Mouse (Mus musculus): Measurements from ENCODE around the gene Ttll3. TPM values are rescaled to one million over a fixed set of nuclear protein-coding genes. Genes with fewer than 3 reads are reported as not detected.

Gene Ttll3
- polyA plus RNA-seq, 1 experiment = 14.9 TPM

DNA sequence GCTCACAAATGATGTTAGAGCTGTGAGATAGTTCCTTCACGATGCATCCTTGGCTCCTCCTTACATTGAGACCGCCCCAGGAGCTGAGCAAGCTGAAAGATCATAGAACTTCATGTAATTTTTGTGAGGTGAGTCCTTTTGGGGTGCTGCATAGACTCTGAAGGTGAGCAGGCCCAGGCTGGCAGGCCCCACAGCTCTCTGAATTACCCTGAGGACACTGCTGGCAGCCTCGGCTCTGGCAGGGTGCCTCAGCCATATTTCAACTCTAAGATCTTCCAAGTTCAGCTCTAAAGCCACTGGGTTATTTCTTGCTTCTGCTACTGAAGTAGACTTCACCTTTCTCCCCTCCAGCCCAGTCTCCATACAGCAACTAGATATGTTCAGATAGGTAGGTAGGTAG lies 51.6 kb downstream of the Ttll3 start:
- WGBS = 88% methylated on average over 3 of the region's 3 CpGs
- Histone ChIP-seq H3K27ac (ENCODE audit: insufficient read depth, low read depth, low read length) (no peak overlapping the region), H3K4me1 (ENCODE audit: control insufficient read depth, insufficient read depth, insufficient read length, low read length) (peaks cover 13% of the 10 kb centered on the region; the same call in 1 of the 2 replicates), H3K4me3 (ENCODE audit: low read depth, low read length) (no peak overlapping the region), H3K27me3 (ENCODE audit: control insufficient read depth, insufficient read depth, low read length) (no peaks in the 10 kb centered on the region), H3K36me3 (ENCODE audit: control insufficient read depth, insufficient read depth, low read length) (no peaks in the 10 kb centered on the region)
- TF ChIP-seq POLR2A (IDR thresholded peaks at IDR 0.05; ENCODE audit: low read depth, low read length) = no peak
- no peak for TF ChIP-seq CTCF (IDR thresholded peaks at IDR 0.05; ENCODE audit: extremely low read depth, insufficient read length, insufficient replicate concordance, low read depth, low read length)

DNA sequence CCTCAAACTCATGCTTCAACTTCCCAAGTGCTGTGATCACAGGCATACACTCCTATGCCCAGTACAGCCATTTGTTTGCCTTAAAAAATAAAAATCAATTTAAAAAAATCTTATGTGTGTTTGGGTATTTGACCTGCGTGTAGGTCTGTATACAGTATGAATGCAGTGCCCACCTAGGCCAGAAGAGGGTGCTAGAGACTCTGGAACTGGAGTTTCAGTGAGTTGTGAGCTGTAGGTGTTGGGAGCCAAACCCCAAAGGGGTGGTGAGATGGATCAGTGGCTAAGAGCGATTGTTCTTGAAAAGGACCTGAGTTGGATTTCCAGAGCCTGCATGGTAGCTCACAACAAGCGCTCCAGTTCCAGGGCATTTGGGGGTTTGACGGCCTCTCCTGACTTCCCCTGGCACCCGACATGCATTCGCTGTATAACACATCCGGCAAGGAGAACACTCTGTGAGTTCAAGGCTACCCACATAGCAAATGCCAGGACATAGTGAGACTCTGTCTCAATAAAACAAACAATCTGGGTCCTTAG lies 52.2 kb downstream of the Ttll3 start:
- Histone ChIP-seq H3K4me3 (ENCODE audit: low read depth, low read length) (no peak overlapping the region), H3K27me3 (ENCODE audit: control insufficient read depth, insufficient read depth, low read length) (no peaks in the 10 kb centered on the region), H3K27ac (ENCODE audit: insufficient read depth, low read depth, low read length) (no peak overlapping the region), H3K36me3 (ENCODE audit: control insufficient read depth, insufficient read depth, low read length) (no peaks in the 10 kb centered on the region), H3K4me1 (ENCODE audit: control insufficient read depth, insufficient read depth, insufficient read length, low read length) (peaks cover 13% of the 10 kb centered on the region; the same call in 1 of the 2 replicates)
- 55% methylated on average over 7 of the region's 7 CpGs for WGBS
- TF ChIP-seq CTCF (IDR thresholded peaks at IDR 0.05; ENCODE audit: extremely low read depth, insufficient read length, insufficient replicate concordance, low read depth, low read length) = peak; percentile 75; the same call in 1 of the 2 replicates
- no peak for TF ChIP-seq POLR2A (IDR thresholded peaks at IDR 0.05; ENCODE audit: low read depth, low read length)

- peaks cover 13% of the 10 kb centered on the region; the same call in 1 of the 2 replicates for H3K4me1 ChIP-seq (ENCODE audit: control insufficient read depth, insufficient read depth, insufficient read length, low read length)
Observed at GRCm38 (mm10) chr6:113442087-113442441, 53.0 kb downstream of the Ttll3 start.

GRCm38 (mm10) chr6:113442442-113443090 lies 53.5 kb downstream of the Ttll3 start, which contains the start of gene Jagn1:
TSS of gene Jagn1 (plus strand) at chr6:113442569.
- H3K27me3 ChIP-seq (ENCODE audit: control insufficient read depth, insufficient read depth, low read length) = no peaks in the 10 kb centered on the region
- TF ChIP-seq POLR2A (IDR thresholded peaks at IDR 0.05; ENCODE audit: low read depth, low read length) (peak; percentile 83), CTCF (IDR thresholded peaks at IDR 0.05; ENCODE audit: extremely low read depth, insufficient read length, insufficient replicate concordance, low read depth, low read length) (no peak)
- peak within 1 kb of the TSS; percentile 3; the same call in 1 of the 2 replicates for H3K27ac ChIP-seq (ENCODE audit: insufficient read depth, low read depth, low read length)
- peaks cover 13% of the 10 kb centered on the region; the same call in 1 of the 2 replicates for H3K4me1 ChIP-seq (ENCODE audit: control insufficient read depth, insufficient read depth, insufficient read length, low read length)
- H3K36me3 ChIP-seq (ENCODE audit: control insufficient read depth, insufficient read depth, low read length) = peaks cover 6% of the 10 kb centered on the region
- WGBS = 0% methylated on average over 45 of the region's 45 CpGs
- H3K4me3 ChIP-seq (ENCODE audit: low read depth, low read length) = peak within 1 kb of the TSS; percentile 90

More at GRCm38 (mm10) chr6:113442087-113442441, 53.0 kb downstream of the Ttll3 start:
- Histone ChIP-seq H3K4me3 (ENCODE audit: low read depth, low read length) (peak overlapping the region; percentile 90), H3K36me3 (ENCODE audit: control insufficient read depth, insufficient read depth, low read length) (peaks cover under 1% of the 10 kb centered on the region; the same call in 1 of the 2 replicates), H3K27me3 (ENCODE audit: control insufficient read depth, insufficient read depth, low read length) (no peaks in the 10 kb centered on the region), H3K27ac (ENCODE audit: insufficient read depth, low read depth, low read length) (peak overlapping the region; percentile 3; the same call in 1 of the 2 replicates)
- no peak for TF ChIP-seq POLR2A (IDR thresholded peaks at IDR 0.05; ENCODE audit: low read depth, low read length)
- TF ChIP-seq CTCF (IDR thresholded peaks at IDR 0.05; ENCODE audit: extremely low read depth, insufficient read length, insufficient replicate concordance, low read depth, low read length) = no peak
- WGBS = 37% methylated on average over 9 of the region's 9 CpGs

DNA sequence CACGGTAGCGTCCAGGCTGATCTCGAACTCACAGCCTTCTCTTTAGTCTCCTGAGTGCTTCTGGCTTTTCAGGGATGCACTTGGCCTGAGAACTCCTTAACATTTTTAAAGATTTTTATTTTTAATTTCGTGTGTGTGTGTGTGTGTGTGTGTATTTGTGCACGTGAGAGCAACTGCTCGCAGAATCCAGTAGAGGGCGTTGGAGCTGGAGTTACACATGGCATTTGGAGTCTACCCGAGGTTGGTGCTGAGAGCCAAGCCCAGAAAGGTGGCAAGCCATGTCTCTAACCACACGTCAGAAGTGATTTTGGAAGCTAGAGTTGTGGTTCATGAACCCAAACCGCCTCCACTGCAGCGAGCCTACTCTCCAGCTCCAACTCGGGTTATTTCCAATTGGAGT lies 54.0 kb downstream of the Ttll3 start:
- H3K27me3 ChIP-seq (ENCODE audit: control insufficient read depth, insufficient read depth, low read length) = no peaks in the 10 kb centered on the region
- no peak overlapping the region for H3K27ac ChIP-seq (ENCODE audit: insufficient read depth, low read depth, low read length)
- 41% methylated on average over 12 of the region's 12 CpGs for WGBS
- TF ChIP-seq POLR2A (IDR thresholded peaks at IDR 0.05; ENCODE audit: low read depth, low read length) = no peak
- no peak; the same call in 1 of the 2 replicates for TF ChIP-seq CTCF (IDR thresholded peaks at IDR 0.05; ENCODE audit: extremely low read depth, insufficient read length, insufficient replicate concordance, low read depth, low read length)
- peak overlapping the region; percentile 90 for H3K4me3 ChIP-seq (ENCODE audit: low read depth, low read length)
- peaks cover 13% of the 10 kb centered on the region; the same call in 1 of the 2 replicates for H3K4me1 ChIP-seq (ENCODE audit: control insufficient read depth, insufficient read depth, insufficient read length, low read length)
- peaks cover 10% of the 10 kb centered on the region for H3K36me3 ChIP-seq (ENCODE audit: control insufficient read depth, insufficient read depth, low read length)

GRCm38 (mm10) chr6:113444207-113444965 lies 55.3 kb downstream of the Ttll3 start:
- Histone ChIP-seq H3K4me3 (ENCODE audit: low read depth, low read length) (no peak overlapping the region), H3K27ac (ENCODE audit: insufficient read depth, low read depth, low read length) (no peak overlapping the region), H3K36me3 (ENCODE audit: control insufficient read depth, insufficient read depth, low read length) (peaks cover 19% of the 10 kb centered on the region), H3K27me3 (ENCODE audit: control insufficient read depth, insufficient read depth, low read length) (no peaks in the 10 kb centered on the region), H3K4me1 (ENCODE audit: control insufficient read depth, insufficient read depth, insufficient read length, low read length) (peaks cover 7% of the 10 kb centered on the region; the same call in 1 of the 2 replicates)
- 29% methylated on average over 8 of the region's 8 CpGs for WGBS
- TF ChIP-seq POLR2A (IDR thresholded peaks at IDR 0.05; ENCODE audit: low read depth, low read length) = no peak
- TF ChIP-seq CTCF (IDR thresholded peaks at IDR 0.05; ENCODE audit: extremely low read depth, insufficient read length, insufficient replicate concordance, low read depth, low read length) = no peak
